Mouse (Mus musculus) embryonic fibroblast, embryonic 13.5 days (primary cell): Measurements from ENCODE around the gene Sema5a.

Experiments used
- CTCF ChIP-seq: IDR thresholded peaks from 2 replicates; pipeline ENCODE4 v1.5.1; 2011; ENCODE audit warnings: mild to moderate bottlenecking, control low read depth, low read length, moderate library complexity, borderline replicate concordance; ENCODE audit not compliant: insufficient read depth
- POLR2A ChIP-seq: IDR thresholded peaks from 2 replicates; pipeline ENCODE4 v1.6.1; 2011; ENCODE audit warnings: low read depth, mild to moderate bottlenecking, control low read depth, low read length, moderate library complexity

- no peak for TF ChIP-seq CTCF
- no peak for TF ChIP-seq POLR2A
Measured at GRCm38 (mm10) chr15:32545455-32545854, 300.8 kb downstream of the Sema5a start.
